Mouse (Mus musculus) forebrain, embryonic 14.5 days (tissue): Measurements from ENCODE around the gene Rgl1. TPM values are rescaled to one million over a fixed set of nuclear protein-coding genes. Genes with fewer than 3 reads are reported as not detected.

ENCODE experiments used
- ATAC-seq: fragments of 200-750 bp; cut with Nextera tagmentation; 2 replicates; pipeline ENCODE4 v1.8.0; 2017; ENCODE audit warnings: mild to moderate bottlenecking, moderate library complexity
- DNase-seq: peaks from one replicate; pipeline ENCODE4 v3.0.0-alpha.2; 2015; ENCODE audit warnings: low spot score
- H3K27ac ChIP-seq: fragments of 300-500 bp; sonication (generic); 2 replicates; pipeline ENCODE4 v1.5.1; 2014; ENCODE audit warnings: low read depth, mild to moderate bottlenecking, control low read depth, low read length, moderate library complexity
- H3K27me3 ChIP-seq: fragments of 300-500 bp; sonication (generic); replicated peaks from 2 replicates; pipeline ENCODE4 v1.6.1; 2014; ENCODE audit warnings: low read length, control low read depth, mixed read lengths; ENCODE audit not compliant: control insufficient read depth, insufficient read depth
- H3K36me3 ChIP-seq: fragments of 300-500 bp; sonication (generic); 2 replicates; pipeline ENCODE4 v1.6.1; 2014; ENCODE audit warnings: low read length, control low read depth; ENCODE audit not compliant: control insufficient read depth, insufficient read depth
- H3K4me1 ChIP-seq: fragments of 300-500 bp; sonication (generic); 2 replicates; pipeline ENCODE4 v1.6.1; 2014; ENCODE audit warnings: antibody characterized with exemption, low read length, control low read depth; ENCODE audit not compliant: control insufficient read depth, insufficient read depth
- H3K4me2 ChIP-seq: fragments of 300-500 bp; sonication (generic); 2 replicates; pipeline ENCODE4 v1.6.1; 2014; ENCODE audit warnings: mild to moderate bottlenecking, control low read depth, low read length
- H3K4me3 ChIP-seq: fragments of 300-500 bp; sonication (generic); 2 replicates; pipeline ENCODE4 v1.5.1; 2014; ENCODE audit warnings: low read depth, low read length, control low read depth
- H3K9ac ChIP-seq: fragments of 300-500 bp; sonication (generic); 2 replicates; pipeline ENCODE4 v1.6.1; 2014; ENCODE audit warnings: mild to moderate bottlenecking, low read length, control low read depth, moderate library complexity
- H3K9me3 ChIP-seq: fragments of 300-500 bp; sonication (generic); replicated peaks from 2 replicates; pipeline ENCODE4 v1.6.1; 2016; ENCODE audit warnings: low read length, control low read depth, mixed read lengths; ENCODE audit not compliant: control insufficient read depth
- WGBS: fragments of 180-500 bp; shearing (Covaris S2); extraction: QIAGEN DNeasy Blood & Tissue Kit; methylation state at CpG from one replicate; pipeline ENCODE4 v1.1.7; 2014; 5-methylcytosine and 5-hydroxymethylcytosine counted together
- polyA plus RNA-seq: library from polyadenylated mRNA; unstranded; fragments of >200 nt; fragmentation: Nextera tagmentation; extraction: Ambion mirVana; gene quantifications from 2 replicates; pipeline ENCODE4 v1.2.1, GENCODE M21; 2014

Gene Rgl1
- polyA plus RNA-seq, 1 experiment from 2014 or later, result 16.4 TPM

DNA sequence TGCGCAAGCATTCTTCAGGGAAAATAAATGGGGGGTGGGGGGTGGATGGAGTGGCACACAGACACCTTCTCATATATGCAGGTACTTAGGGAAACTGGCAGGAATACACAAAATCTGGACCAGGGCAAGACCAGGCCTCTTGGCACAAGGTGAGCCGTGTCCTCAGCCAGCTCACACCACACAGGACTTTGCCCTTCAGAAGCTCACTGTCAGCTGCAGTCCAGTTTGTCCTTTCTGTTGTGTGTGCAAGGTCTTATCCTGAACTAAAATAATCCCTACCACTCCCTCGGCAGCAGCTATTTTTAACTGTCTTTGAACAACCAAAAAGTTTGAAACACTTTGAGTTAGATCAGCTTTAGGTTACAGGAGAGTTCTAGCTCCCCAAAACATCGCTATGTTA is 227.3 kb downstream of the Rgl1 start:
- Histone ChIP-seq H3K4me3 (no peak overlapping the region), H3K27ac (no peak overlapping the region), H3K9me3 (no peaks in the 10 kb centered on the region), H3K27me3 (no peaks in the 10 kb centered on the region), H3K4me1 (no peaks in the 10 kb centered on the region), H3K36me3 (peaks cover 26% of the 10 kb centered on the region), H3K4me2 (no peak overlapping the region), H3K9ac (no peak overlapping the region)
- DNase-seq, result no peak
- no peak for ATAC-seq
- WGBS, result 88% methylated on average over 4 of the region's 4 CpGs

DNA sequence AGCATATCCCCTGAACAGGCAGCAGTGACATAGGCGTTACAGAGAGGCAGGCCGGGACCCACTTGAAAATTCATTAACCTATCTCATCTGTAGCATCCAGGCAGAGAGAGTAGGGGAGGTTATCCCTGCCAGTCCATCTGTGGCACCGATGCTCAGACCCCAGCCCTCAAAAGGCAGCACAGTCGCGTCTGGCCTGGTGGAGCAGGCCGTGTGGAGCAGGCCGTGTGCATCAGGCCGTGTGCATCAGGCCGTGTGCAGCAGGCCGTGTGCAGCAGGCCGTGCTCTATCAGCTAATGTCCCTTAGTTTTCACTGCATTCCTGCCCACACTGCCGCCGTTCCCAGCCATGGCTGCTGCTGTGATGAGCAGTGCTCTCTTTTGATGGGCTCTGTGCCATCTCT is 229.0 kb downstream of the Rgl1 start:
- Histone ChIP-seq H3K27ac (no peak overlapping the region), H3K36me3 (peaks cover 19% of the 10 kb centered on the region), H3K9ac (no peak overlapping the region), H3K4me1 (no peaks in the 10 kb centered on the region), H3K4me2 (no peak overlapping the region), H3K9me3 (no peaks in the 10 kb centered on the region), H3K27me3 (no peaks in the 10 kb centered on the region), H3K4me3 (no peak overlapping the region)
- ATAC-seq (no peak), DNase-seq (no peak)
- 82% methylated on average over 13 of the region's 13 CpGs for WGBS

DNA sequence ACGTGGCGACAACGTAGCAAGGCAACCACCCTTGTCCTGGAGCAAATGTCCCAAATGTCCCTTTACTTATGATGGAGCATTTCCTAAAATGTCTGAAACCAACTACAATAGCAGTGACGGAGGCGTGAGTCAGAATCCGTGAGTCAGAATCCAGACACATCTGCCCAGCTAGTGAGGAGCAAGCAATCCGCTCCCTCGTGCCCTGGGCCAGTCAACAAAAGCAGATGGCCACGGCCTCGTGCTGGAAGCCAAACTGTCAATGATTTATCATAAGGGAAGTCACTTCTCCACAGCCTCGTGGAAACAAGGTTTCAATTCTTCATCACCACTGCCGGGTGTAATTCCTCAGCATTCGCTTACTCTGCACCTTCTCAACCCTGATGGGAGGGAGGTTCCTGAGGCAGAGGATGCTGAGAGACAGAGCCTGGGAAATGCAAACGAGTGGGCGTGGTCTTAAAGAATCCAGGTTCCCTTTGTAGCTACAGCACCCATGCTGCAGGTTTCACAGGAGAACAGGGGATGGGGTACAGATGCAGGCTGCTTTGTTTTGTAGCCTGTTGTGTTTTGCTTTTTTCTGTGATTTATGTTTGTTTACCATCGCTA is 229.6 kb downstream of the Rgl1 start:
- Histone ChIP-seq H3K9me3 (no peaks in the 10 kb centered on the region), H3K36me3 (peaks cover 15% of the 10 kb centered on the region), H3K4me2 (no peak overlapping the region), H3K4me1 (no peaks in the 10 kb centered on the region), H3K9ac (no peak overlapping the region), H3K27ac (no peak overlapping the region), H3K27me3 (no peaks in the 10 kb centered on the region), H3K4me3 (no peak overlapping the region)
- 63% methylated on average over 16 of the region's 16 CpGs for WGBS
- DNase-seq (peak; percentile 25), ATAC-seq (no peak)

DNA sequence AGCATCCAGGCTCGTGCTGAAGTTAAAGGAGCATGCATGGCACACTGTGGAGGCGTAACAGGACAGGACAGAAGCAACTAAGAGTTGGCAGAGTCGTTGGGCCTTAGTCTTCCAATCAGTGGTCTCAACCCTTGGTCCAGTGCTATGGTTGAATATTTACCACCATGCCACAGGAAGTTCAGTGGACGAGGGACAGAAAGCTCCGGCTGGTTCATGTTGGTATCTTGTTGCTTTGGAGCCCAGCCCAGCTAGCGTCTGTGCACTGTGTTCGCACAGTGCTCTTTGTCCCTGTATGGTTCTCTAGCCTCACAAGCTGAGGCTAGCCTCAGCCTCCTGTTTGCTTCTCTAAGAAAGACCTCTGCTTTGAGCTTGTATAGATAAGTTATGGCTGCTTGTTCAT is 231.6 kb downstream of the Rgl1 start:
- Histone ChIP-seq H3K36me3 (peaks cover 25% of the 10 kb centered on the region), H3K9me3 (no peaks in the 10 kb centered on the region), H3K9ac (no peak overlapping the region), H3K27ac (no peak overlapping the region), H3K27me3 (no peaks in the 10 kb centered on the region), H3K4me2 (no peak overlapping the region), H3K4me3 (no peak overlapping the region), H3K4me1 (no peaks in the 10 kb centered on the region)
- no peak for DNase-seq
- 93% methylated on average over 7 of the region's 7 CpGs for WGBS
- no peak for ATAC-seq

DNA sequence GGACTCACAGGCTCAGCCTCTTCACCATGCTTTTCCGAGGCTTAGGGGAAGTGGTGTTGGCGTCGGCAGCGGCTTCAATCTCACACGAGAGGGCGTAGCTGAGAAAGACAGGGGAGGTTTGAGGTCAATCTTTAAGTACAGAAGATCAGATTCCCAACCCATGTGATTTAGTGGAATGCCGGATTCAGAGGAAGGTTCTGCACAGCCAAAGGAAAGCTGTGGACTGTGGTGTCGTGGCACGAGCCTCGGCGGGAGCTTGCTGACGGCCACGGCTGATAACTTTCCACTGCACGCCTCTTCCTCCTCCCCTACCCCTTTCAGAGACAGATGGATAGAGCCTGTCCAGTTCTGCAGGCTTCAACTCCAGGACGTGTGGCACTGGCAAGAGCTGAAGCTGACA is 234.7 kb downstream of the Rgl1 start:
- H3K4me1 ChIP-seq, result no peaks in the 10 kb centered on the region
- H3K9ac ChIP-seq, result no peak overlapping the region
- peaks cover 17% of the 10 kb centered on the region for H3K36me3 ChIP-seq
- DNase-seq (no peak), ATAC-seq (no peak)
- H3K4me3 ChIP-seq, result no peak overlapping the region
- no peaks in the 10 kb centered on the region for H3K27me3 ChIP-seq
- no peaks in the 10 kb centered on the region for H3K9me3 ChIP-seq
- H3K27ac ChIP-seq, result no peak overlapping the region
- 77% methylated on average over 15 of the region's 15 CpGs for WGBS
- H3K4me2 ChIP-seq, result no peak overlapping the region

DNA sequence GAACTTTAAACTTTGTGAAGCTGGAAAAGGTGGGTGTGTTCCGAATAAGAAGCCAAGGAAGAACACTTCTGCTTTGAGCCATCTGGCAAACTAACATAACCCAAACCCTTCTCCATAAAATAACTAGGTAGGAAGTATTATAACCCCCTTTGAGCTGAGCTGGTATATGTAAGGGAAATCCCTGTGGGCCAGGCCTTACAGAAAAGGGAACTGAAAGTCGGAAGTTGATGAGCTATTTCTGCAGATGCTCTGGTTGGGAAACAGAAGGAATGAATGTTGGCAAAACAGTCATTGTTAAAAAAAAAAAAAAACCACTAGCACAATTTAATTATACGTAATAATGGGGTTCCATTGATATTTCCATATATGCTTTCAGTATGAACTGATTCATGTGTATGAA is 237.4 kb downstream of the Rgl1 start:
- 94% methylated on average over 3 of the region's 3 CpGs for WGBS
- H3K36me3 ChIP-seq, result peaks cover 15% of the 10 kb centered on the region
- H3K9me3 ChIP-seq, result no peaks in the 10 kb centered on the region
- H3K27ac ChIP-seq, result no peak overlapping the region
- no peak overlapping the region for H3K4me3 ChIP-seq
- DNase-seq (no peak), ATAC-seq (no peak)
- no peak overlapping the region for H3K4me2 ChIP-seq
- no peak overlapping the region for H3K9ac ChIP-seq
- no peaks in the 10 kb centered on the region for H3K4me1 ChIP-seq
- no peaks in the 10 kb centered on the region for H3K27me3 ChIP-seq

DNA sequence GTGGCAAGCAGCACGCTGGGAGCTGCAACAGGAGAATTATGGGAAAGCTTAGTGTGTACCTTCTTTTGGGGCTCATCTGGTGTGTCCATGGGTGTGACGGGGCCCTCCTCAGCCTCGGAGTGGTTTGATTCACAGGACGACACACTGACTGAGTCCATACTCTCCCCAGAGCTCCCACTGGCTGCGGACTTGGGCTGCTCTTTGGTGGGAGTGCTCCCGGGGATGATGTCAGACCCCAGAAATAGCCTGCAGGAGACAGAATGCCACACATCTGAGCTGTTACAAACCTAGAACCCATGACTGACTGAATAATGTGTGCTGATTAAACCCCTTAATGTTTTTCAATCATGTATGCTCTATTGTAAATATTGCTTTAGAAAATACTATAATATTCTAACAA is 237.9 kb downstream of the Rgl1 start:
- no peaks in the 10 kb centered on the region for H3K9me3 ChIP-seq
- ATAC-seq (no peak), DNase-seq (no peak)
- 92% methylated on average over 6 of the region's 6 CpGs for WGBS
- no peak overlapping the region for H3K4me2 ChIP-seq
- H3K9ac ChIP-seq, result no peak overlapping the region
- H3K36me3 ChIP-seq, result peaks cover 15% of the 10 kb centered on the region
- no peak overlapping the region for H3K4me3 ChIP-seq
- no peaks in the 10 kb centered on the region for H3K27me3 ChIP-seq
- H3K4me1 ChIP-seq, result no peaks in the 10 kb centered on the region
- no peak overlapping the region for H3K27ac ChIP-seq

DNA sequence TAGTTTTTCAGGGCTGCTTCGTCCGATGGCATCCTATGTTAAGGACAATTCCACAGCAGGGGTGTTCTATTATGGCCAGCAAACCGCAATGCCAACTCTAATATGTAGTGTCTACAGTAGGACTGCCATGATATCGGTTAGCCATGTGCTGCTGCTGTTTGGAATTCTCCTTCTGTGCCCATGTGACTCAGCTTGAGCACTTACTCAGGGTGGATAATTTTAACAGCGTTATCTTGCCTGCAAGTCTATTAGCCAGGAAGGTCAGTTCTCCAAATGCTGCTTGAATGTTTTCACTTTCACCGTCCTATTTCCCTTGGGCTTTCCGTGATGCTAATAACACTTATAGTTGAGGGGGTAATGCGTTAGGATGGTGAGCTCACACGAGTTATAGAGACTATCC is 240.0 kb downstream of the Rgl1 start:
- no peak for ATAC-seq
- H3K4me2 ChIP-seq, result no peak overlapping the region
- no peak overlapping the region for H3K27ac ChIP-seq
- no peaks in the 10 kb centered on the region for H3K4me1 ChIP-seq
- H3K27me3 ChIP-seq, result no peaks in the 10 kb centered on the region
- no peak overlapping the region for H3K9ac ChIP-seq
- DNase-seq, result no peak
- peaks cover 14% of the 10 kb centered on the region for H3K36me3 ChIP-seq
- no peak overlapping the region for H3K4me3 ChIP-seq
- no peaks in the 10 kb centered on the region for H3K9me3 ChIP-seq
- WGBS, result 79% methylated on average over 9 of the region's 9 CpGs

DNA sequence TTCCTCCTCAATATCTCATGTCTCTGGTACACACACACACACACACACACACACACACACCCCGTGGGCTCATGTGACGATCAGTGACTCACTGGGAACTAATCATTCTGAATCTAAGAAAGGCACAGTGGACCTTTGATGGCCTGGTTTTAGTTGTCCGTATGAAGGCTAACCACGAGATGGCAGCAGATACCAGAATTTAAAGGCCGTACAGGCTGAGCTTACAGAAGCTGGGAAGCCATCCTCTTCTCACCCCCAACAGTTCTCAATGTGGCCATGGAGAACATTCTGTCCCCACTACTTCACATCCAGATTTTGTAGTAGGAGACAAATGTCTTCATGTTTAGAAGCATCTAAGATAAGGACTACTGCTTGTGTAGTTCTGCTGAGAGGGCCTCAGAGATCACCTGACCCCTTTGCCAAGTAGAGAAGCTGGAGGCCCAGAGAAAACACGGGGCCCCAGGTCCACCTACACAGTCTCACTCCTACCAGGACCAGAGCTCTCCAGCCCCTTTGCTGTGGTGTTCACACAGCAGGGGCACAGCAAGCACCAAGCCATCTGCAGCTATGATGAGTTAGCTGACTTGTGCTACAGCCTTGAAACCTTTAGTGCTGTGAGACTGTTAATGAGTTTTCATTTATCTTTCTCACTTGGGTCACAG is 241.0 kb downstream of the Rgl1 start:
- Histone ChIP-seq H3K4me3 (no peak overlapping the region), H3K4me2 (no peak overlapping the region), H3K9me3 (no peaks in the 10 kb centered on the region), H3K9ac (no peak overlapping the region), H3K27ac (no peak overlapping the region), H3K4me1 (no peaks in the 10 kb centered on the region), H3K36me3 (peaks cover 10% of the 10 kb centered on the region), H3K27me3 (no peaks in the 10 kb centered on the region)
- 19% methylated on average over 6 of the region's 6 CpGs for WGBS
- ATAC-seq (peak; percentile 85), DNase-seq (peak; percentile 91)
